Mouse (Mus musculus): Measurements from ENCODE around the gene Dse.

The Dse gene

GRCm38 (mm10) chr10:34138027-34138426, 69.5 kb downstream of the Dse start:
- in situ Hi-C loops (cut with MboI; ENCODE audit: low sequenced_read_pairs), result no loop called here

GRCm38 (mm10) chr10:34136432-34136831, 71.1 kb downstream of the Dse start:
- in situ Hi-C loops (cut with MboI; ENCODE audit: low sequenced_read_pairs), result no loop called here

DNA sequence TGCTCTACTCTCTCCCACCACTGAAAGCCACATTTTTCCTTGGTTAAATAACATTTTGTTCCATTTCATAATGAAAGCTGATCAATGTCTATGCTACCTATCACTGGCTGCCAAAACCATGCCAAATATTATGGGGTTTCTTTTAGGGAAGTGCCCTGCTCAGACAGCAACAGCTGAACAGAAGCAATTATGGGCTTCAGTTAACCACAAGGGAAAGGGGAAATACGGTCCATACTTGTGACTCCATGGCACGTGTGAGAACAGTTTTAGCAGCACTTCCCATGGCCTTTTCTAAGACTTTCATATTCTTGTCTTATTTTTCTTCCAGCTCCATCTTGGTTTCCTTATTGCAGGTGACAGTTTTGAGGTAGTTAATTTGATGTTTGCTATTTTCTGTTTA, 76.2 kb downstream of the Dse start:
- in situ Hi-C loops (cut with MboI; ENCODE audit: low sequenced_read_pairs), result no loop called here

DNA sequence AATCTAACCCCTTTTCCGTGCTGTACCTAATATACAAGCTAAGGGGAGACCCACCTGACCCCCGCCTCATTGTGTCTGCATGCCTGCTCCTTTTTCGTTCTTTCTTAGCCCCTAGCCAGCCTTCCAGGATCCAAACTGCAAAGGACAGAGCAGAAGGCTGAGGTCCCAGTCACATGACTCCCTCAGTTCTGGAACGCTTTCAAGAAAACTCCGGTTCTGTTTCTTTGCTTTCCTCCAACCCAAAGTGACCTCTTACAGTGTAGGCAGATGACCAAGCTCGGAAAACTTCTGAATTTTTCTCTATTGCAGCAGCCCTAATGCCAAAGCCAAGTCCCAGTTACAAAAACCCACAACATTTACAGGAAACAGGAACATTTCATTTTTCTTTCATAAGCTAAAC, 79.1 kb downstream of the Dse start:
- in situ Hi-C loops (cut with MboI; ENCODE audit: low sequenced_read_pairs), result no loop called here

DNA sequence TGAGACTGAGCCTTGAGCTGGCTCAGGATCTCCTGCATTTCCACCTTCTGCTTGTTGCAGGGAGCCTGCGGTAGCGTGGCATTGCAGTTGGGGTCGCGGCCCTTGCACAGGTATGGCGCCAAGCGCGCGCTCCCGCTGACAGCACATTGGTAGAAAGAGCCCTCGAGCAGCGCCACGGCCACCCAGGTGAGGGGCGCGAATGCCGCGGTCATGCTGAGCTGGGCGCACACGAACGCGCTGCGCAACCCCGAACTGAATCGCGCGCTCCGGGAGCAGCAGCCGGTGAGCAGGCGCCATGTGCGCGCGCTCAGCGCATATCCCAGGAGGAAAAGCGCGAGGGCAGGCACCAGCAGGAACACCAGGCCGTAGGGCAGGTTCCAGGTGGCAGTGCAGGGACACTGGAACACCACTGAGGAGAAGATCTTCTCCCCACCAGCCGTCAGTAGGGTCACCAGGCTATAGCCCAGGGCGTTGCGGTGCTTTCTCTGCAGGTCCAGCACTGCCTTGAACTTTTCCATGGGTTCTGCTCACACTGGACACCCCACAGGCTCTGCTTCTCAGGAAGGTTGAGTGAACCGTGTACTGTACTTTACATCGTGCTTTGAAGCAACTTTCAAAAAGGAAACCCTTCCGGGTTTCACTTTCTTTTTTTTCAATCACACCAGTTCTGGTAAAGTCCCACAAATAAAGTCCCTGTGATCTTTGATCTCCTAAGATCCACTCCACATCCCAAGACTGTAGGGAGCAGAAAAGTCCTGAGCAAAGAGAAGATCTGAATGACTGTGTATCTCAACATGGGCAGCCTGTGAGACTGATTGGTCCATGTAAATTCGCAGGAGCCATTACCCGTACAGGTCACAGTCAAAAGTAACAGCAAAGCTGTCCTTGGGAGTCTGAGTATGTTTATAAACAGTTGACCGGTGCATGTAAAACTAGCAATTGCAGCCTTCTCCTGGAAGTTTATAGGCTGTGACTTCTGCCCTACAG, 79.8 kb downstream of the Dse start, which contains the start of gene Calhm6:
Calhm6 (minus strand) TSS at position 593 of the 987 bp plus-strand sequence.
- in situ Hi-C loops (cut with MboI; ENCODE audit: low sequenced_read_pairs), result no loop called here

GRCm38 (mm10) chr10:34118421-34118820, 89.1 kb downstream of the Dse start:
- in situ Hi-C loops (cut with MboI; ENCODE audit: low sequenced_read_pairs), result no loop called here

- in situ Hi-C loops (cut with MboI; ENCODE audit: low sequenced_read_pairs), result no loop called here
Observed at GRCm38 (mm10) chr10:34117770-34118169, 89.7 kb downstream of the Dse start.

DNA sequence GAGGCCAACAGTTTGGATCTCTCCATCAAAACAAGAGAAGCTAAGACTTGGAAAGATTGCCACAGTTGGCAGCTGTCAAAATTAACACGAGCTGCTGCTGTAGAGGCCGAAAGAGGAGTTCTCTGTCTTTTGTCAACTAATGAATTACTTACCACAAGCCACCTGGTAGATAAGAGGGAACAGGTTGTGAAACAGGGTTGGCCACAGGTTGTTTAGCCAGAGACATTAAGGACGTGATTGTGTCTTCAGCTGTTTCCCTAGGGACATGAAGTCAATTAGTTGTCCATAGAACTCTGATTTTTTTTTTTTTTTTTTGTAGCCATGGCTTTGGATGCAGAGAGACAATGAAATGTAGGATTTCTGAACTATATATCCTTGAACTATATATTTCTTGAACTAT, 90.4 kb downstream of the Dse start:
- in situ Hi-C loops (cut with MboI; ENCODE audit: low sequenced_read_pairs), result no loop called here

- in situ Hi-C loops (cut with MboI; ENCODE audit: low sequenced_read_pairs), result no loop called here
Observed at GRCm38 (mm10) chr10:34111964-34112738, 95.4 kb downstream of the Dse start.

DNA sequence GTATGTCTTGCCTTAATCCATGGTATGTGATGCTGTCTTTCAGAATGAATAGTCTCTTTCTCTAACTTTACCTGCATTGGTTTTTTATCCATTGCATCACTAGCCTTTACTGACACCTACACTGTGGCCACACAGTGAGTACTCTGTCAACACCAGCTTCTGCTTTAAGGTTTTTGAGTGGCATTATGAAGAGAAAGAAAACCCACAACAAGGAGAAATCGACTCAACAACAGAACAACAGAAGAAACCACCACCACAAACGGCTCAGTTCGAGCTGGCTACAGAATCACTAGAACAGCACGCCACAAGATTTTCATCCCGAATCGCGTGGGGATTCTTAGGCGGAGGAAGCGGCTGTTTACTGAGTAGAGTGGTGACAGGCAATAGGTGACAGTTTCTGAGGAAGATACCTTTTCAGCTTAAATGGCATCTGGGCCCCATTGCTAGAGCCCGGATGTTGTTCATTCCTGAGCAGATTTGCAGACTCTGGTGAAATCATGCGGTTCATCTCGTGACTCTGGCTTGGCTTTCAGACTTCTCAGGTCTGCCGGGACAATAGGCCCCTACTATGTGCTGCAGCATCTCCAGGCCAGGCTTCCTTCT, 96.6 kb downstream of the Dse start:
- in situ Hi-C loops (cut with MboI; ENCODE audit: low sequenced_read_pairs), result no loop called here
